Mouse (Mus musculus): ENCODE measurements around the gene Pex1.
"Not testable (repeated sequence)": the region's sequence is repeated elsewhere in the genome, so short reads cannot be mapped to it uniquely, and the experiment has no call there.

Gene Pex1

GRCm38 (mm10) chr5:3595693-3596398 is at the start of gene Pex1:
TSS of gene Pex1 (plus strand) at chr5:3596066.
- in situ Hi-C loops (cut with MboI, MseI) = no loop called here

GRCm38 (mm10) chr5:3546226-3546625 is 49.6 kb upstream of the Pex1 start:
- in situ Hi-C loops (cut with MboI, MseI) = loop anchor here in 1 of 2 experiments (5.0 kb wide), 1 partner anchor 399 kb away; no protein-coding TSS in a partner anchor

GRCm38 (mm10) chr5:3551481-3551880 is 44.4 kb upstream of the Pex1 start:
- in situ Hi-C loops (cut with MboI, MseI) = no loop called here

- in situ Hi-C loops (cut with MboI, MseI) = no loop called here
Observed at GRCm38 (mm10) chr5:3554198-3554597, 41.7 kb upstream of the Pex1 start.

- in situ Hi-C loops (cut with MboI, MseI) = no loop called here
Observed at GRCm38 (mm10) chr5:3571266-3571665, 24.6 kb upstream of the Pex1 start, which contains the start of gene 1700109H08Rik. TSS of gene 1700109H08Rik (plus strand) at chr5:3571566.

GRCm38 (mm10) chr5:3574825-3575224 is 21.0 kb upstream of the Pex1 start:
- in situ Hi-C loops (cut with MboI, MseI) = no loop called here

GRCm38 (mm10) chr5:3577939-3578338 is 17.9 kb upstream of the Pex1 start:
- in situ Hi-C loops (cut with MboI, MseI) = no loop called here

GRCm38 (mm10) chr5:3579066-3579465 is 16.8 kb upstream of the Pex1 start:
- in situ Hi-C loops (cut with MboI, MseI) = no loop called here

GRCm38 (mm10) chr5:3596399-3596766 is 517 bp downstream of the Pex1 start, which contains the start of gene Rbm48:
TSS of gene Rbm48 (minus strand) at chr5:3596585.
- in situ Hi-C loops (cut with MboI, MseI) = no loop called here

GRCm38 (mm10) chr5:3597171-3597570 is 1.3 kb downstream of the Pex1 start:
- in situ Hi-C loops (cut with MboI, MseI) = no loop called here

GRCm38 (mm10) chr5:3598766-3599165 is 2.9 kb downstream of the Pex1 start:
- in situ Hi-C loops (cut with MboI, MseI) = no loop called here

GRCm38 (mm10) chr5:3600298-3600697 is 4.4 kb downstream of the Pex1 start:
- in situ Hi-C loops (cut with MboI, MseI) = no loop called here

- in situ Hi-C loops (cut with MboI, MseI) = no loop called here
Observed at GRCm38 (mm10) chr5:3600790-3601189, 4.9 kb downstream of the Pex1 start.

GRCm38 (mm10) chr5:3607114-3607513 is 11.2 kb downstream of the Pex1 start:
- in situ Hi-C loops (cut with MboI, MseI) = no loop called here

- in situ Hi-C loops (cut with MboI, MseI) = no loop called here
Observed at GRCm38 (mm10) chr5:3609241-3609640, 13.4 kb downstream of the Pex1 start.

- in situ Hi-C loops (cut with MboI, MseI) = not testable (repeated sequence)
Observed at GRCm38 (mm10) chr5:3611835-3612234, 16.0 kb downstream of the Pex1 start.

- in situ Hi-C loops (cut with MboI, MseI) = no loop called here
Observed at GRCm38 (mm10) chr5:3620486-3620885, 24.6 kb downstream of the Pex1 start.

GRCm38 (mm10) chr5:3630055-3630454 is 34.2 kb downstream of the Pex1 start:
- in situ Hi-C loops (cut with MboI, MseI) = no loop called here

- in situ Hi-C loops (cut with MboI, MseI) = no loop called here
Observed at GRCm38 (mm10) chr5:3631512-3632271, 35.8 kb downstream of the Pex1 start.

GRCm38 (mm10) chr5:3632285-3632684 is 36.4 kb downstream of the Pex1 start:
- in situ Hi-C loops (cut with MboI, MseI) = no loop called here

GRCm38 (mm10) chr5:3633315-3633714 is 37.4 kb downstream of the Pex1 start:
- in situ Hi-C loops (cut with MboI, MseI) = no loop called here

GRCm38 (mm10) chr5:3633951-3634350 is 38.1 kb downstream of the Pex1 start:
- in situ Hi-C loops (cut with MboI, MseI) = no loop called here

- in situ Hi-C loops (cut with MboI, MseI) = no loop called here
Observed at GRCm38 (mm10) chr5:3635286-3635685, 39.4 kb downstream of the Pex1 start.

Measured in T-helper 17 cell (primary cell).